Mouse (Mus musculus) MEL (cell line): Measurements from ENCODE around the gene Kcnip1.

Source experiments
- CTCF ChIP-seq, 3 experiments: IDR thresholded peaks in 2 of 3; conservative IDR thresholded peaks in 1 of 3; 2 replicates each; pipeline ENCODE4 v1.5.1; 2011 to 2012; ENCODE audit warnings: low read length in 3 of 3, low read depth in 2 of 3, mild to moderate bottlenecking in 2 of 3, improper control_type of control experiment in 1 of 3, inconsistent platforms in 1 of 3, mixed read lengths in 1 of 3, moderate library complexity in 1 of 3; ENCODE audit not compliant: control insufficient read depth in 1 of 3, insufficient read depth in 1 of 3, poor library complexity in 1 of 3, severe bottlenecking in 1 of 3
- EP300 ChIP-seq, 2 experiments: IDR thresholded peaks; 2 replicates each; pipeline ENCODE4 v1.6.1; 2011; ENCODE audit warnings: improper control_type of control experiment in 2 of 2, low read length in 2 of 2, low read depth in 1 of 2, mild to moderate bottlenecking in 1 of 2
- POLR2A ChIP-seq, 2 experiments: IDR thresholded peaks; 2 replicates each; pipeline ENCODE4 v1.6.1; 2011 to 2012; ENCODE audit warnings: low read length in 2 of 2, mild to moderate bottlenecking in 2 of 2, control low read depth in 1 of 2, improper control_type of control experiment in 1 of 2, low read depth in 1 of 2, moderate library complexity in 1 of 2; ENCODE audit not compliant: control insufficient read depth in 1 of 2, insufficient read depth in 1 of 2, poor library complexity in 1 of 2
- UBTF ChIP-seq: IDR thresholded peaks from 2 replicates; pipeline ENCODE4 v1.6.1; 2012; ENCODE audit warnings: low read depth, mild to moderate bottlenecking, inconsistent platforms, low read length, improper control_type of control experiment, moderate library complexity, borderline replicate concordance; ENCODE audit not compliant: insufficient read depth

DNA sequence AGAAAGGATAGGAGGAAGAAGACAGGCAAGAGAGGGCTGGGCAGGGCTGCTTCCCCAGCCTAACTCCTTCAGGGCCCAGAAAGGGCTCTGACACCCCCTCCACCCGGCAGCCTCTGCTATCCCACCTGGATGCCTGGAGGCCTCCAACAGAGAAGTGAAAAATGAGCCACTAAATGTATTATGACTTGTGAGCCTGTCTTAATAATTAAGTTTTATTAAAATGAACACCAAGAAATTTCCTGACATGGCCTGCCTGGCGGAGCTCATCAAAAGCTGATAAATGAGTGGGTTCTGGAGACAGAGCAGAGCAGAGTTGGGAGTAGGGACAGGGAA is 120.3 kb downstream of the Kcnip1 start:
- no peak for TF ChIP-seq EP300 (IDR thresholded peaks at IDR 0.05; ENCODE audit: low read depth in 1 of 2, low read length in 2 of 2)
- TF ChIP-seq CTCF (IDR thresholded peaks at IDR 0.05 in 2 of 3, conservative IDR thresholded peaks at IDR 0.05 in 1 of 3; ENCODE audit: control insufficient read depth in 1 of 3, insufficient read depth in 1 of 3, low read depth in 2 of 3, low read length in 3 of 3, poor library complexity in 1 of 3, severe bottlenecking in 1 of 3), result no peak
- TF ChIP-seq UBTF, result no peak
- TF ChIP-seq POLR2A (IDR thresholded peaks at IDR 0.05; ENCODE audit: control insufficient read depth in 1 of 2, insufficient read depth in 1 of 2, low read depth in 1 of 2, low read length in 2 of 2, poor library complexity in 1 of 2), result no peak
